ENCODE assay signal across 27 mouse cellular contexts in the genomic region with DNA sequence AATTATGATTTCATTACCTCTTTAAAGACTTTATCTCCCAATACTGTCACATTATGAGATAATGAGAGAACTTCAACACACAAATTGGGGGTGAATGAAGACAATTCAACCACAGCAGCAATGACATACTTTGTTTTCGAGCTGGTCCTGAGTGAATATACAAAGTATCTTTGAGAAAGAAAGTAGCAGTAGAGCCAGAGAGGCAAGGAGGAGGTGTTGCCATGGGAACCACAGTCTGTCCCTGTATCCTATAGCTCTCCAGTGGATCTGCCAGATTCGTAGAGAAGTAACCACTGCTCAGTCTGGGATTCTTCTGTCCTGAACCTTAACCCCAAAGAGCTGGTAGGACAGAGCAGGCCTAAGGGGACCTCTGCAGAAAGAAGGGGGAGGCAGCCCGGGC. TPM values are rescaled to one million over a fixed set of nuclear protein-coding genes. Genes with fewer than 3 reads are reported as not detected.
DNase-seq lines count a peak whose midpoint lies in the region; TF ChIP-seq lines count a peak whose summit lies in the region.
"Had no signal": no experiment of that assay in that cellular context is flagged by ENCODE, and none has a peak within 500 bp of the region (broad histone marks: within the 10 kb centered on the region; RNA-seq: fewer than 3 reads in every experiment).

No protein-coding gene starts in this region.

- H3K4me3 ChIP-seq in left cerebral cortex, adult 2 months = no peak overlapping the region
- H3K4me3 ChIP-seq: forebrain, embryonic 13.5 days; heart, embryonic 13.5 days; hindbrain, embryonic 15.5 days; limb, embryonic 10.5 days; limb, embryonic 15.5 days; liver, embryonic 13.5 days had no signal

- H3K27ac ChIP-seq in left cerebral cortex, adult 2 months = no peak overlapping the region
- H3K27ac ChIP-seq: forebrain, embryonic 13.5 days; heart, embryonic 13.5 days; hindbrain, embryonic 15.5 days; limb, embryonic 10.5 days; limb, embryonic 15.5 days; liver, embryonic 13.5 days; macrophage had no signal

- DNase-seq in left cerebral cortex, postnatal 14 days (ENCODE audit: low spot score in 2 of 2) = peak; percentile 45 to 48
- no peak for DNase-seq in left cerebral cortex, adult 2 months (ENCODE audit: extremely low spot score in 1 of 2, low spot score in 2 of 2)
- DNase-seq in right cerebral cortex, adult 18-20 months = peak; percentile 35
- DNase-seq in right cerebral cortex, postnatal 14 days = no peak
- DNase-seq in brain, adult 2 months (ENCODE audit: low read depth, low spot score) = peak; percentile 76
- peak; percentile 56 to 75 for DNase-seq in right cerebral cortex, postnatal 10 days (ENCODE audit: low spot score in 2 of 2)
- DNase-seq in layer of hippocampus, adult 11-12 months (ENCODE audit: low spot score) = no peak
- DNase-seq: adrenal gland, adult 2 months; B cell, adult 2 months; cerebellum, adult 11 months; cerebellum, adult 9-10 months; cerebellum, postnatal 36 days; gastrocnemius, postnatal 10 days; heart, postnatal 10 days; kidney, adult 11 months; kidney, postnatal 14 days; liver, embryonic 13.5 days; lung, adult 18-20 months; lung, postnatal 10 days; thymus, adult 2 months; thymus, postnatal 36 days had no signal

- intact Hi-C loops in left cerebral cortex, postnatal 14 days (cut with DNase I) = loop anchor here (5.0 kb wide), 1 partner anchor 34 kb away; a partner anchor contains a TSS
- intact Hi-C loops in left cerebral cortex, adult 2 months (cut with DNase I) = loop anchor here (5.0 kb wide), 1 partner anchor 34 kb away; a partner anchor contains a TSS

- TF ChIP-seq CTCF in left cerebral cortex, adult 2 months (IDR thresholded peaks at IDR 0.05) = no peak

RNA-seq across cellular contexts. Expression of a gene that starts 35.2 kb away (rescaled TPM):
- 100 to 1,000 TPM; 854 to 877 TPM for total RNA-seq in left cerebral cortex, postnatal 14 days (2021)
- 100 to 1,000 TPM; 838 to 856 TPM for total RNA-seq in left cerebral cortex, adult 2 months (2021)

RNA-seq across cellular contexts. Expression of a gene that starts 58.8 kb away (rescaled TPM):
- total RNA-seq in left cerebral cortex, postnatal 14 days (2021) = 10 to 100 TPM; 71.9 to 87.1 TPM
- total RNA-seq in left cerebral cortex, adult 2 months (2021) = 100 to 1,000 TPM in 1 of 2 experiments, 10 to 100 TPM in 1; 99.3 to 120 TPM

Comparison
In these comparisons a context has a peak if more than half of its experiments do, and no peak if none do; other contexts are left out.
1. DNase-seq: peak in left cerebral cortex, postnatal 14 days (2 of 2), right cerebral cortex, adult 18-20 months (single experiment), brain, adult 2 months (single experiment) and right cerebral cortex, postnatal 10 days (2 of 2); none in left cerebral cortex, adult 2 months (0 of 2), right cerebral cortex, postnatal 14 days (single experiment) and layer of hippocampus, adult 11-12 months (single experiment).